Mouse (Mus musculus) thymus, postnatal 10 days (tissue): ENCODE results near the gene A630023A22Rik.

ENCODE experiments used
- DNase-seq, 2 experiments: peaks; one replicate each; pipeline ENCODE4 v3.0.0; 2021; ENCODE audit warnings: low spot score in 2 of 2

A630023A22Rik gene

DNA sequence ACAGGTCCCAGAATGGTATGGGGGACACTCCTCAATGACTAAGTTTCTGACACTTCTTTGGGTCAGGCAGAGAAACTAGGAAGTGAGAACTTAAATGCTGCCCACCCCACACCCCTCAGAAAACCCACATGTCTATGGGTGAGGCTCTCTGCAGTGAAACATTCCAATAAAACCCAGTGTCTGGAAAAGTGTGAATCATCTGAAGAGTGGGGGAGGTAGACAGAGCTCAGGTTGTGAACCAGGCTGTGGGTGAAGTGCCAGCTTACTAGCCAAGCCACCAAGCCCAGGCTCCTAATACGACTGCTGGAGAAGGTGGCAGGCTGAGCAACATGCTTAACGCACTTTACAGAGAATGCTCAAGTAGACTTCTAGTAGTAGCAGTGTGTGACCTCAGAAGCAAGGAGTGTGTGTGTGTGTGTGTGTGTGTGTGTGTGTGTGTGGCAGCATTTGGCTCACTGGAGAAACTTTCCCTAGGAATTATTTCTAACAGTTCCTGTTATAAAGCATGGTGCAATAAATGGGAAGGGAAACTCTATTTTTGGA, 14.6 kb downstream of the A630023A22Rik start:
- DNase-seq, result no peak

DNA sequence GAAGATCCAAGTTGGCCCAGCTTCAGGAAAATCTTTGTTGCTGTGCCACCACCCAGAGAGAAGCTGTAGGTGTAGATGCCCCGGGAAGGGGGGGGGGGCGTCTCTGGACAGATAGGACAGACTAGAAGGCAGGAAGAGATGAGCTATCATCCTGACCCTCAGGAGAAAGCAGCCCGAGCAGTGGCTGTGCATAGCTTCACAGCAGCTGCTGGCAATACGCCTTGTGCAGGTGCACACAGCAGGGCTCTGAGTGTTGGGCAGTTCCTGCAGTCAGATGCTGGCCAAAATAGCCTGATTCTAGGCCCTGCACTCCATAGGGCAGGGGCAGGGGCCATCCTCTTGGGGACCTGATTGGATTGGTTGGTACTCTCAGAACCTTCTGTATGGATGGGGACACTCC, 15.7 kb downstream of the A630023A22Rik start:
- no peak for DNase-seq

DNA sequence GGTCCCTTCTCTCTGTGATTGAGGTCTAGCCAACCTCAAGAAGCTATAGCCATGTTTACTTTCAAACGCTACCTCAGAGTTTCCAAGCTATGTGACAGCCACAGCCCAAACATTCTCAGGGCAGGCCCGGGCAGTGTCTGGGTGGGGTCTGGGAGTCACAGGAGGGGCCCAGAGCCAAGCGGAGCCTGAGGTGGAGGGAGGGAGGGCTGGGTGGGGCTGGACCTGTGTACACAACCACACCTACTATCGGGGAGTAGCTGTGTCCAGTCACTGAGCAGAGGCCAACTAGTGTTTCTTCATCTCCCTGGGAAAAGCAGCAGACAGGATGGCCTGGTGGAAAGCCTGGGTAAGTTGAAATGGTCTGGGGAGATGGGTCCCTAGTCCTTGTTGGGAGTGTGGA, 16.8 kb downstream of the A630023A22Rik start, which contains the start of gene Anxa8:
Anxa8 (plus strand) TSS at position 251 of the 400 bp plus-strand sequence.
- no peak for DNase-seq

DNA sequence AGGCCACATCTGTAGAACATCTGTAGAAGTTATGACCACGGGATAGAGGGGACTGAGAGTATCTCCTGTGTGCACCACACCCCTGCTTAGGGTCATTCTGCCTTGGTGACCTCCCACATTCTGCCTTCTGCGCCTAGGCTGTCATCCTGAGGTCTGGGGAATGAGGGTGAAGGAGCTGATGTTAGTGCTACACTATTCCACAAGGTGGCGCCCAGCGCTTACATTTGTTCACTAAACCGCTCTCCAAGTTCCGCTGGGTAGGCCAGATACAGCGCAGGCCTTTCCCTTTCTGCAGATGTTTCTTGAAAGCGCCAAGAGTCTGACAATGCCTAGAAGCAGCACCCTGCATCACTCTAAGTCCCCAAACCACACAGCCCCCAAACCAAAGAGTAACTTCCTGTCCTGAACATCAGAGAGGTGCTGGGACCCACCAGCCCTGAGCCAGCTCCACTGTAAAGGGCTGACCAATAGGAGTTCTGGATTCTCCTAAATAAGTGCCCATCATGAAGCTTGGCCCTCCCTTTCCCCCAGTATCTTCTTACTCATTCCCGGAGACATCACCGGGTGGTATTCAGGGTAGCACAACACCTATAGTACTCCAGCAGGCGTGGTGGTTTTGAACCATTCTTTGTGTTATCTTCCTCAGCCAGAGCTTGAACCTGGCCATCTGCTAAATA, 22.1 kb downstream of the A630023A22Rik start:
- peak; percentile 3 to 44 for DNase-seq

DNA sequence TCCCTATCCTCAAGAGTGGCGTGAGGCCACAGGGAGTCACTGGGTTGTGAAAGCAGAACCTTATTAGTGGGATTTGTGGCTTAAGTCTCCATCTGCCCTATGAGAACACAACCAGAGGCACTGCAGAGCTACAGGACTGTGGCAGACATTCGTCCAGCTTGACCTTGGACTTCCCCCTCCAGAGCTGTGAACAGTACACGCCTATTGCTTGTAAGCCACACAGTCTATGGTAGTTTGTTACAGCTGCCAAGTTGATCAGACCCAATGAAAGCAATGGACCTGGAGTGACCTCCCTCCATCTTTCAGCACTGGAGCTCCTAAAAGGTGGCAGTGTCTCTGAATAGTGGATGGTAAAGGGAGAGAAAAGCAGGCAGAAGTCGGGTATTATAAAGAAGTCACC, 24.3 kb downstream of the A630023A22Rik start:
- DNase-seq, result no peak

DNA sequence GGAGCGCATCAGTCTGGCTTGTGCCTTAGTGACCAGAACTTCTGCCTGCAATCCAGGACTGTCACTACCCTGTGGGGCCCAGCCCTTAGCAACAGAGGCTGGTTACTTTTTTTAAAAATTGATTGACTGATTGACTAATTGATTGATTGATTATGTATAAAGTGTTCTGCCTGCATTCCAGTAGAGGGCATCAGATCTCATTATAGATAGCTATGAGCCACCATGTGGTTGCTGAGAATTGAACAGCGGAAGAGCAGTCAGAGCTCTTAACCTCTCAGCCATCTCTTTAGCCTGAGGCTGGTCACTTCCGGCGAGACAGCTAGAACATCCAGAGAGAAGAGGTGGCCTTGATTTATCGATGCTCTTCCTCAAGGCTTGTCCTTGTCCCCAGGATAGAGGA, 25.3 kb downstream of the A630023A22Rik start:
- DNase-seq, result no peak

DNA sequence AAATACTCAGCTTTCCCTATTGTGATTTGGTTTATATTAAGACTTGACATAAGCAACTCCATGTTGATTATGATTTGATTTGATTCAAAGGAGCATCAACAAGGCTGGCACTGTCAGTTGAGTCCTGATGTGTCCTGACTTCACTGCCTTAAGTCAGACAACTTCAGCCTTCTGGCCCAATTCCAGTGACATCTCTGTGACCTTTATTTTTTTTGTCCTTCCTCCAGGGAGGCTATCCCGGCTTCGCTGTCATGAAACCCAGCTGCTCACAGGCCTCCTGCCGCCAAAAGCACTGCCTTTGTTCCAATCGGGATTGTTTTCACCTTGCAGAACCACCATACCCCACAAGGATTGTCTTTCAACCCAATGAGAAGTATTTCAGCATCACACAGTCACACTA, 27.2 kb downstream of the A630023A22Rik start:
- no peak for DNase-seq

DNA sequence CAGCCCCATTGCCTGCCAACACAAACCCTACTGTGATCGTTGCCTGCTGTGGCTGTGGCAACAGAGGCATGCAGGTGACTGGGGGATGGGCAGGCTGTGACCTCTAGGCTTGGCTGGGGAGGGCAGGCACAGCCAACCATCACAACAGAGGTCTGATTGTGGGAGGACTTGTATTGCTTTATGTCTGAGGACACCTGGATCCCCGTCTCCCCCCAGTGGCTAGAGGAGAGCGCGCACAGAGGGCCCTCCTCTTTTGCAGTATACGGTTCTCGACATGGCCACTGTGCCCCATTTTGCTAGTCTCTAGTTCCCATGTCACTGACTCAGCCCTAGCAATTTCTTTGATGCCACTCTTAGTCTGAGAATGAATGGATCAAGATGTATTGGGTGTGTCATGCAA, 30.9 kb downstream of the A630023A22Rik start:
- no peak for DNase-seq

DNA sequence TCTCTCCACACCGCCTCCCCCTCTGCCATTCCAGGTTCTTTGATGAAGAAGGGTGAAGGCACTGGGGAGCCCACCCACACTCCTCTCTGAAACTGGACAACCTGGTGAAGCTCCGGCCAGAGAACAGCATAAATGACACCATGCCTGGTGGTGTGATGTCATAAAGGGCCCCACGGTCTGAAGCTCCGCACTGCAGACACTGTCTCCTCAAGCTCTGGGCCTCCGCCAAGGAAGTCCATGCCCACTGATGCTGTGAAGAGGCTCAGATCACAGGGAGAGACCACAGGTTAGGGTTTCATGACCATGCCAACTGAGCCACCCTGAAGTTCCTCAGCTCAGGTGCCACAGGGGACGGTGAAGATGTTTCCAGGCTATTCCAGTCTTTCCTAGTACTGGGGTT, 50.0 kb downstream of the A630023A22Rik start, which contains the start of gene Antxrl:
Antxrl (plus strand) TSS at position 192 of the 400 bp plus-strand sequence.
- DNase-seq, result no peak

DNA sequence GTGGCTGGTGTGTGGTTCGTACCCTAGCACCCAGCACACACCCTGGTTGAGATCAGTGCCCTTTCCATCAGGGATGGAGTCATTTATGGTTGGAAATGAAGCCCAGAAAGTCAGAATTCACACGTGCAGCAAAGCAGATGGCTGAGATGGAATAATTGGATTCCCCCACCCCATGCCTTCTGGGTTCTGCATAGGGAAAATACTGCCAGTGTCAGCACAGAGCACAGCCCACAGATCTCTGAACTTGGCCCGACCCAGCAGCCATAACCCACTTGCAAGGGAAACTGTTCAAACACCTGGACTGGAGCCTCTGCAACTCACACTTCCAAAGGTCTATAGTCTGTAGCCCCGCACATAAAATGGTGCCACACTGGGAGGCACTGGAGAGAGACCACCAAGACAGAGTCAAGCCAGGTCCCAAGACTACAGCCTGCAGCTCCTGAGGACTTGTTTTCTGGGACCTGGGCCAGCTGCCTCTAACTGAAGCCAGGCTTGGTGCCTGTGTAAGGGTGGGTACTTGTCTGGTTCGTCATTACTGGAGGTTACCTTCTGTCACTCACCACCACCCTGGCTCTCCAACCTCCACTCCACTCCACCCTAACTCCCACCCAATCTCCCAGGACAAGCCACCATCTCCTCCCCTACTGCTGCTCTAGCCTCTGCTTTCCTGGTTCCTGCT, 52.3 kb downstream of the A630023A22Rik start:
- no peak for DNase-seq

DNA sequence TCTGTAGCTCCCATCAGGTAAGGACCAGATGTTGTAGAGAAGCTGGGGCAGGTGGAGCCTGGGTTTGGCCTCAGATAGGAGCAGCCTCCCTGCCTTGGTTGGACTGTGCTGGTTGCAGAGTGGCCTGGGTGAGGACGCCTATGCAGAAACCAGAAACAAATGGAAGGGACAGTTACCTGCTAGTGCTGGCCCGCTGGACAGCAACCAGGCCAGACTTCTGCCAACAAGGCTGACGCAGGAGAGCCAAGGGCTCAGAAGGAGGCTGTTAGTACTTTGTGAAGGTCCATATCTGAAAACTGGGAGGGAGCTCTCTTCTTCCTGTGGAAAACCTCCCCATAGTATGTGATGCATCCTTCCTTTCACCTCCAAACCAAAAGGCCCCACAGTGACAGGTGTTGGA, 59.2 kb downstream of the A630023A22Rik start:
- DNase-seq, result no peak

DNA sequence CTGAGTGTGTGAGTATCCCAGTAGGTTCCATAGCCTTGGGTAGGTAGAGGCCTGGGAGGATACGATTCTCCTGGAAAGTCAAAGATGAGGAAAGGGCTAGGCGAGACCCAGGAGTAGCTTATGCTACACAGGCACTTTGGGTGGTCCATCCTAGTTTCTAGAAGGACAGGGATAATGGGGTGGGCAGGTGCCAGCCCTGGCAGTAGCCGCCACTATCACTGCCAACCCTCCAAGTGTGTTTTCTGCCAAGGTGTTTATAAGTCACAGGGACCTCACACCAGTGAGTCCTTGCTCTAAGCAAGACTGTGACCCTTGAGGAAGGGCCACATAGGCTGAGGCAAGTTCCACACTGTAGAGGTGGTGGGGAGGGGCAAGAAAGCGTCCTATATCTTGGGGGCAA, 61.3 kb downstream of the A630023A22Rik start:
- no peak for DNase-seq

DNA sequence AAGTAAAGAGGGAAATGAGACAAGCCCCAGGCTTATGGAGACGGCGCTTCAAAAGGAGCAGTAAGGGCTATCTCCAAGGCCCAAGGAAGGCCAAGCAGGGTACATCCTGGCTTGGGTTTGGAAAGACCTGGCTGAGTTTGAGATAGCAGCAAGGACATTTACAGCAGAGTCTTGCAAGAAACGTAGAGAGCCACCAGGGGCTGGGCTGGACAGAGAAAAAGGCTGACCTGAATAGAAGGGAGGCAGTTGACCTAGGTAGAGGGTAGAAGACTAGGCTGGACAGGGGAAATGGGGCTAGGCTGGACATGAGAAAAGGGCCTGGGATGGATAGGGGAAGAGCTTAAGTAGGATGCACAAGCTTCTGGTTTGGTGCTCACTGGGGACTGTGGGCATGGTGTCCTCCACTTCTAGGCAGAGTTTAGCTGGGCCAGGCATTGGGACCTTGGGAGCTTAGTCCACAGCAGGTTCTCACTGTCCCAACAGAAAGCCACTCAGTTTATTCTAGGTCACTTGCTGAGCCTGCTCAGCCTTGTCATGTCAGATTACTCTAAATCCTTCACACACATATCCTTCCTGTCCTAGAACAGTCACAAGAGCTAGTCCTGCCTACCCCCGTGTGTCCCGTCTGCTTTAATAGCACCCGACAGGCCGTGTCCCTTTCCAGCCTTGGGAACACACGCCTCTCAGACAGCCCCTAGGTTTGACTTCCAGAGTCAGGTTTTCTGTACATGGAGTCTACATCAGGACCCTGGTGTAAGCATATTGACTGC, 68.5 kb downstream of the A630023A22Rik start:
- DNase-seq, result no peak

DNA sequence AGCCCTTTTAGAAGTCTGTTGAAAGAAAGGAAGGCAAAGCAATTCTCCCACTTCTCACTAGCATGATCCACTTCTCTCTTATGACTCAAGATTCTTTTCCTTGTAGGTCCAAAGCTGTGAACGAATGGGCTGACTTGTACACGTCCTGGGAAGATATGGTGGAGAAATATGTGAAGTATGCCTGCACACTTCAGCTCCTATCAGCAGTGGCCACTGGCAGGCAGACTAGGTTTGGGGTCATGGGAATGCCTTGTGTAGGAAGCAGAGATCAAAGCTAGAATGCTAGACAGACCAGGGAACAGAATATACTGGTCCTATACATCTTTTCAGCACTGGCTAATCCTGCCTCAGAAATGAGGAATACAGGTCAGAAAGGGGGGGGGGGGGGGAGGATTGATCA, 75.8 kb downstream of the A630023A22Rik start:
- no peak for DNase-seq

DNA sequence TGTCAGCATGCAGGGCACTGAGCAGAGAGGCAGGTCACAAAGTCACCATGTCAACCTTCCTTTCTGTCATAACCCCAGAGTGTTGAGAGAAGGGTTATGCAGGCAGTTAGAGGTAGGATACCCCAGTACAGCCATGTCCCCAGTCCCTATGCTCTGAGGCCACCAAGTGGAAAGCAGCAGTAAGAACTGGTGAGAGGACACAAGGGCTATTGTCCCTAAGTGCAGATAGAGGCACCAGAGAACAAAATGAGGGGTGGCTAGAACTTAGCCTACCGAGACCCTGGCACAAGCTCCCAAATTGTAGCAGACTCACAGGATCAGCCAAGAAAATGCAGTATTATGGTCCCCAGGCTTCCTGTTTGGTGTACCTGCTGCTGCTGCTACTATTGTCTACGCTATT, 85.6 kb downstream of the A630023A22Rik start:
- no peak for DNase-seq

DNA sequence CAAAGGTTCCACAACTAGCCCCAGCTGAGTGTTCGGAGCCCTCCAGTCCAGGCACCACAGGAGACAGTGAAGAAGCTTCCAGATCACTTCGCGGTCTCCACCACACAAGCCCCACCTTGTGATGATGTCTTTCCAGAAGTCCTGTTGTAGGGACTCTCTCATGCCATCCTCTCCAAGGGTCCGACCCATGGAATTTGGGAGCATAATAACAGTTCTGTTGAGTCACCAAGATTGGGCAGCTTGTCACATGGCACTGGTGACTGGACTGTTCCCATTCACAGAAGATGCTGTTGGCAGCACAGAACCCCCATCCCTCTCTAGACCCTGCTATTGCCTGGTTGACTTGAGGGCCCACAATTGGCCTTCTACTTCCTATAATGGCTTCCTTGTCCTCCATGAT, 86.2 kb downstream of the A630023A22Rik start, which contains the start of gene Gm5460:
Gm5460 (plus strand) TSS at position 378 of the 400 bp plus-strand sequence.
- DNase-seq, result no peak

DNA sequence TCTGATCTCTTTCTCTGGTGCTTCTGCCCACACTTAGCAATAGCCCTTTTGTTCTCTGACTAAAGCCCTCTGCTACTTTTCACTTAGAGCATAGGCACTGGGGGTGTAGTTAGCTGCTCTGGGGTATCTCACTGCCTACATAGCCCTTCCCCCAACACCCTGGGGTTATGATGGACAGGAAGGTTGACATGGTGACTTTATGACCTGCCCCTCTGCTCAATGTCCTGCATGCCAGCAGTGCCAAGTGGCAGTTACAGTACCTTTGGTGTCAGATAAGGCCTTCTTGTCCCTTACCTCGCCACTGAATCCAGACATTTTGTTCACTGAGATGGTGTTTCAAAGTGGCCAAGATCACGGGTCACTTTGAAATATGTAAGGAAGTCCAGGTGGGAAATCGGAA, 87.5 kb downstream of the A630023A22Rik start, which contains the start of gene Gm30083:
Gm30083 (minus strand) TSS at position 120 of the 400 bp plus-strand sequence.
- no peak for DNase-seq

DNA sequence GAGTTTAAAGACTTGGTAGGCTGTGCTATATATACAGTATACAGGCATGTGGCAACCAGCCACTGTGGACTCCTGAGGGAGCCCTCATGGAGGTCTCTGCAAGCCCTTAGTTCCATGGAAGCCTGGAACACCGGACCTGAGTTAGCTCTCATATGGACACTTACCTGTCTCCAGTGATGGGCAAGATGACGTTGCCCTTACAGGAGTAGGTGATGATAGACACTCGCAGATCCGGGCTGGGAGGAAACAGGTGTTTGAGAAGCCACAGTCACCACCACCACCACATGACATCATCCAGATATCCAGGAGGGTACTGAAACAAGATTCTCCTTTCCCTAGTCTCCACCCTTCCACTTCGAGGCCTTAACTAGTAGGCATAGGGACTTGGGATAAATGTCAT, 100.2 kb downstream of the A630023A22Rik start:
- DNase-seq, result no peak

DNA sequence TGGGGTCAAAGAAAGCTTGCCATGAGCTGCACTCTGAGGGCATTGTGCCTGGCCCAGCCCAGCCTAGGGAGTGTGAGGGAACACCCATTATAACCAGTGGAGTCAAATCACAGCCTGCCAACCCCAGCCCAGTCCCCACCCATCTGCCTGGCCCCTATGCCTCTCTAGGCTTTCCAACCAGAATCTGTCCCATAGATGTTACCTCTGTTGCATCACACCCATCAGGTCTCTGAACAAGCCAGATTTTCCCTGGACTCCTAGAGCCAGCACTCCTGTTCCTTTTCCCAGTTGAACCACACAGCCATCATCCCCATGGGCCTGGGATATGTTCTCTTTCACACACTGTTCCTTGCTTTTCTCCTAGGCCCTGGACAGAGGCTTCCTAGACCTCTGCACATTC, 101.1 kb downstream of the A630023A22Rik start:
- no peak for DNase-seq
